Mouse (Mus musculus) heart, embryonic 12.5 days (tissue): Measurements from ENCODE around the gene Mrtfb. TPM values are rescaled to one million over a fixed set of nuclear protein-coding genes. Genes with fewer than 3 reads are reported as not detected.

Experiments used
- ATAC-seq: fragments of 200-750 bp; cut with Nextera tagmentation; 2 replicates; pipeline ENCODE4 v1.8.0; 2017; ENCODE audit warnings: moderate TSS enrichment, moderate library complexity; ENCODE audit not compliant: insufficient number of reproducible peaks, low FRiP score
- H3K27ac ChIP-seq: fragments of 300-500 bp; sonication (generic); 2 replicates; pipeline ENCODE4 v1.5.1; 2016; ENCODE audit warnings: mild to moderate bottlenecking, moderate library complexity; ENCODE audit not compliant: poor library complexity, severe bottlenecking
- H3K27me3 ChIP-seq: fragments of 300-500 bp; sonication (generic); replicated peaks from 2 replicates; pipeline ENCODE4 v1.6.1; 2016; ENCODE audit warnings: mild to moderate bottlenecking, moderate library complexity
- H3K36me3 ChIP-seq: fragments of 300-500 bp; sonication (generic); 2 replicates; pipeline ENCODE4 v1.6.1; 2016; ENCODE audit warnings: mild to moderate bottlenecking, moderate library complexity
- H3K4me1 ChIP-seq: fragments of 300-500 bp; sonication (generic); replicated peaks from 2 replicates; pipeline ENCODE4 v1.6.1; 2016; ENCODE audit warnings: mild to moderate bottlenecking
- H3K4me2 ChIP-seq: fragments of 300-500 bp; sonication (generic); 2 replicates; pipeline ENCODE4 v1.6.1; 2016; ENCODE audit warnings: mild to moderate bottlenecking, moderate library complexity
- H3K4me3 ChIP-seq: fragments of 300-500 bp; sonication (generic); 2 replicates; pipeline ENCODE4 v1.5.1; 2016; ENCODE audit warnings: mild to moderate bottlenecking
- H3K9ac ChIP-seq: fragments of 300-500 bp; sonication (generic); 2 replicates; pipeline ENCODE4 v1.6.1; 2016; ENCODE audit warnings: mild to moderate bottlenecking, moderate library complexity
- H3K9me3 ChIP-seq: fragments of 300-500 bp; sonication (generic); replicated peaks from 2 replicates; pipeline ENCODE4 v1.6.1; 2016; ENCODE audit warnings: mild to moderate bottlenecking, moderate library complexity
- WGBS: fragments of 180-500 bp; shearing (Covaris S2); methylation state at CpG from one replicate; pipeline ENCODE4 v1.1.7; 2016; 5-methylcytosine and 5-hydroxymethylcytosine counted together
- polyA plus RNA-seq: library from polyadenylated mRNA; unstranded; fragments of >200 nt; fragmentation: Nextera tagmentation; extraction: Ambion mirVana; gene quantifications from 2 replicates; pipeline ENCODE4 v1.2.1, GENCODE M21; 2016

The Mrtfb gene
- polyA plus RNA-seq, 1 experiment from 2014 or later = 15.2 TPM

DNA sequence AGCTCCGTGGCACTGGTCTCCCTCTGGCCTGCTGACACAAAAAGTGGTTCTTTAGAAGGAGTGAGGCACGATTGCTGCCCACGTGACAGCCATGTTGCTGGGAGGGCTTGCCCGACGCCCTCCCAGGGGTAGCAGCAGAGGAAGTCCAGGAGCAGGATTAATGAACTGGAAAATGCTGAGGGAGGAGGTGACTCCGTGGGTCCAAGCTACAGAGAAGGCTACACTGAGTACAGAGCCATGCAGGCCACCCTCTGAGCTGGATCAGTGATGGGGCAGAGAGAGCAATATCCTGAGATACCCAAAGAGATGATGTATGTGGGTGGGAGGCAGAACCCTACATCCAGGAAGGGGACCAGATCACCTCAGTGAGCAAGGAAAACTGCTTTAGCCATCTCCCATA, 148.4 kb downstream of the Mrtfb start:
- H3K36me3 ChIP-seq = peaks cover 90% of the 10 kb centered on the region
- H3K9me3 ChIP-seq = no peaks in the 10 kb centered on the region
- no peak for ATAC-seq
- no peak overlapping the region for H3K4me3 ChIP-seq
- no peak overlapping the region for H3K27ac ChIP-seq
- 81% methylated on average over 6 of the region's 6 CpGs for WGBS
- no peaks in the 10 kb centered on the region for H3K4me1 ChIP-seq
- no peak overlapping the region for H3K4me2 ChIP-seq
- H3K27me3 ChIP-seq = no peaks in the 10 kb centered on the region
- no peak overlapping the region for H3K9ac ChIP-seq

DNA sequence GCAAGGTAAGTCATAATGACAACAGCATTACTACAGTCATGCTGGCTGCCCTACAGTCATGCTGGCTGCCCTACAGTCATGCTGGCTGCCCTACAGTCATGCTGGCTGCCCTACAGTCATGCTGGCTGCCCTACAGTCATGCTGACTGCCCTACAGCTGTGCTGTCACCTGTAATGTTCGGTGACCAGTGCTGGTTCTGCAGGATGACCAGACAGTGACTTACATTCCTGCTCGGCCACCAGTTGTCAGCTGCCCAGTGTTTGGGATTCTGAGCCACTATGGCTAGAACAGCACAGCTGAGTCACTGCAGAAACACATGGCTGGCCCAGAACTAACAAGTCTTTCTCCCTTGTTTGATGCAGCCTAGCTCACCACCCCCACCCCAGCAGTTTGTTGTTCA, 149.1 kb downstream of the Mrtfb start:
- no peak overlapping the region for H3K4me2 ChIP-seq
- no peak for ATAC-seq
- no peaks in the 10 kb centered on the region for H3K4me1 ChIP-seq
- H3K9me3 ChIP-seq = no peaks in the 10 kb centered on the region
- H3K27ac ChIP-seq = no peak overlapping the region
- no peaks in the 10 kb centered on the region for H3K27me3 ChIP-seq
- peaks cover 89% of the 10 kb centered on the region for H3K36me3 ChIP-seq
- WGBS = 82% methylated on average over 2 of the region's 2 CpGs
- no peak overlapping the region for H3K4me3 ChIP-seq
- H3K9ac ChIP-seq = no peak overlapping the region

DNA sequence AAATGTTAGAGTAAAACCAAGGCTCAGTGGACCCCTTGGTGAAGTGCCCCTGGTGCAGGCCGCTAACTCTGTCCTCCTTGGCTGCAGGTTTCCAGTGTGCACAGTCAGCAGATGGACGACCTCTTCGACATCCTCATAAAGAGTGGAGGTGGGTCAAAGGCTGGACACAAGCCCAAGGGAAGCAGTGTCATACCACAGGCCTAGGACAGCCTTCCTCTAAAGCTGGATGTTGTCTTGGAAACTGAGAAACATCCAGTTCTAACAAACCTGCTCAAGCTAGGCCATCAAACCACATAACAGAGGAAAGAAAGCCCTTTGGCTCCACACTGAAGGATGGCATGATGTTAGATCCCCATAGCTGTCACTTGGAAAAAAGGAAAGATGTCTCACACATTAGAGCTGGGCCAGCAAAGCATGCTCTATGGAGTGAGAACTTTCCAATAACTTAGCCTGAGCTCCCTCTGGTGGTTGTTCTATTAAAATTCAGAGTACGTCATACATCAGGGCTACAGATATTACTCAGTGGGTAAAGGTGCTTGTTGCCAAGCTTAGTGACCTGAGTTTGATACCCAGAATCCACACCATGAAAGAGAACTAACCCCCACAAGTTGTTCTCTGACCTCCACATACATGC, 153.4 kb downstream of the Mrtfb start:
- Histone ChIP-seq H3K9me3 (no peaks in the 10 kb centered on the region), H3K9ac (no peak overlapping the region), H3K36me3 (peaks cover 83% of the 10 kb centered on the region), H3K4me1 (no peaks in the 10 kb centered on the region), H3K4me3 (no peak overlapping the region), H3K4me2 (no peak overlapping the region), H3K27ac (no peak overlapping the region), H3K27me3 (no peaks in the 10 kb centered on the region)
- 72% methylated on average over 4 of the region's 4 CpGs for WGBS
- no peak; the same call in 1 of the 2 replicates for ATAC-seq

DNA sequence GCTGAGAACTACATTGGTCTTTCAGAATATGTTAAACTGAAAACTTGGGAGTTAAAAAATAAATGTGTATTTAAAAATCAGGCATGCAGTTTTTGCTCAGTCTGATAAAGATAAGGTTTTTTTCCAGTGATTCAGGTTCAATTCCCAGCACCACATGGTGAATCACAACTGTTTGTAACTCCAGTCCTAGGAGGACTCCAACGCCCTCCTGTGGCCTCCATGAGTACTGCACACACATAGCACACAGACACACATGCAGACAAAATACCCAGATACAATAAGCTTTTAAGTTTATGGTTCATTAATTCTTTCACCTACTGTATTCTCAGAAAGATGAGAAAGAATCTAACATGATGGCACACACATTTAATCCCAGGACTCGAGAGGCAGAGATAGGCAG, 154.5 kb downstream of the Mrtfb start:
- H3K36me3 ChIP-seq = peaks cover 80% of the 10 kb centered on the region
- no peaks in the 10 kb centered on the region for H3K4me1 ChIP-seq
- H3K27ac ChIP-seq = no peak overlapping the region
- H3K27me3 ChIP-seq = no peaks in the 10 kb centered on the region
- ATAC-seq = no peak
- no peak overlapping the region for H3K4me2 ChIP-seq
- H3K9me3 ChIP-seq = no peaks in the 10 kb centered on the region
- 81% methylated on average over 2 of the region's 2 CpGs for WGBS
- H3K4me3 ChIP-seq = no peak overlapping the region
- no peak overlapping the region for H3K9ac ChIP-seq

DNA sequence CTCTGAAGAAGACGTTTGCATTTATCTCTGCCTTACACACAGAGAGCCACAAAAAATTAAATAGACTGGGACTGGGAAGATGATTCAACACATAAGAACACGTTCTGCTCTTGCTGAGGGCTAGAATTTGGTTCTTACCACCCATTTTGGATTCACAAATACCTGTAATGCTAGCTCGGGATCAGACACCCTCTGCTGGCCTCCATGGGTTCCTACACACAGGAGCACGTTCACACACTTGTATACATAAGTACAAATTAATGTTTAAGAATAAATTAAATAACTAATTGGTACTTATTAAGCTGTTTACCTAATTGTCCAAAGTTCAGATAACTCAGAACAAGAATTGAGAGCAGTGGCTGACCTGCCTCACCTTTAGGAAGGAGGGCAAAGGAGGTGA, 155.2 kb downstream of the Mrtfb start:
- no peak overlapping the region for H3K9ac ChIP-seq
- H3K4me3 ChIP-seq = no peak overlapping the region
- H3K27me3 ChIP-seq = no peaks in the 10 kb centered on the region
- ATAC-seq = no peak
- peaks cover 78% of the 10 kb centered on the region for H3K36me3 ChIP-seq
- 90% methylated on average over 4 of the region's 4 CpGs for whole genome bisulfite sequencing
- H3K27ac ChIP-seq = no peak overlapping the region
- H3K4me2 ChIP-seq = no peak overlapping the region
- 0 out of 2 replicates have a peak, but pooled peaks cover 3% of the 10 kb centered on the region for H3K4me1 ChIP-seq
- H3K9me3 ChIP-seq = no peaks in the 10 kb centered on the region

DNA sequence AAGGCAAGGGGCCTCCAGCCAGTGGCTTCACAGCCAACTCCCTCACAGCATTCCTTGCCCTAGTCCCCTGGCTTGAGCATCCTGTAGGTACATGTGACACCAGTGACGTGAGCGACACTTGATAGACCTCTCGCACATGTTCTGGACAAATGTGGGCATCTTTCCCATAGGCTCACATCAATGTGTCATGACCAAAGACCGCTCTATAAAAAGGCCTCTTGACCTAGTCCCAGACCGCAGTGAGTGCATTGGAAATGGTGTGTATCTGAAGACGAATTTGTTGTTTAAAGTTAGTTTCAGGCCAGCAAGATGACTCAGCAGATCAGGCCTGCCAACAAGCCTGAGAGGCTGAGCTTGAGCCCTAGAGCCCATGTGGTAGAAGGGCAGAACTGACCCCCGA, 158.3 kb downstream of the Mrtfb start:
- no peak for ATAC-seq
- Histone ChIP-seq H3K4me3 (no peak overlapping the region), H3K27ac (no peak overlapping the region), H3K27me3 (no peaks in the 10 kb centered on the region), H3K9ac (no peak overlapping the region), H3K9me3 (no peaks in the 10 kb centered on the region), H3K4me1 (0 out of 2 replicates have a peak, but pooled peaks cover 3% of the 10 kb centered on the region), H3K4me2 (no peak overlapping the region), H3K36me3 (peaks cover 60% of the 10 kb centered on the region)
- 89% methylated on average over 7 of the region's 7 CpGs for WGBS

DNA sequence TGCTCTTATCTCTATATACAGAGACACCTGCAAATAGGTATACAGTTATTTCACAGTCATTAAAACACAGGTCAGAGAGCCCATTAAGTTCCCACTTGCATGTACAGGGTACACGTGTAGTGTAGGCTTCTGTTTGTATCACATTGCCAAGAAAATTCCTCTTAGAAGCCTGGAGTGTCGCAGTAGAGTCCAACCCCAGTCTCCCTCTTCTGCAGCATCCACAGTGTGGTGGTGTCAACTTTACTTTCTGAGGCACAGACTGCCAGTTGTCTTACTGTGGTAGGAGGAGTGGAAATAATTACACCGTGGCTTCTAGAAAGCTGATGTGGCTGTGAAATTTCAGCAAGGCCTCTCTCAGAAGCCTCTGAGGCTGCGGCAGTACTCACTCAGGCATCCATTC, 158.7 kb downstream of the Mrtfb start:
- Histone ChIP-seq H3K27me3 (no peaks in the 10 kb centered on the region), H3K27ac (no peak overlapping the region), H3K9ac (no peak overlapping the region), H3K4me1 (0 out of 2 replicates have a peak, but pooled peaks cover 3% of the 10 kb centered on the region), H3K4me3 (no peak overlapping the region), H3K9me3 (no peaks in the 10 kb centered on the region), H3K4me2 (no peak overlapping the region), H3K36me3 (peaks cover 56% of the 10 kb centered on the region)
- ATAC-seq = no peak
- WGBS = 79% methylated on average over 4 of the region's 4 CpGs

DNA sequence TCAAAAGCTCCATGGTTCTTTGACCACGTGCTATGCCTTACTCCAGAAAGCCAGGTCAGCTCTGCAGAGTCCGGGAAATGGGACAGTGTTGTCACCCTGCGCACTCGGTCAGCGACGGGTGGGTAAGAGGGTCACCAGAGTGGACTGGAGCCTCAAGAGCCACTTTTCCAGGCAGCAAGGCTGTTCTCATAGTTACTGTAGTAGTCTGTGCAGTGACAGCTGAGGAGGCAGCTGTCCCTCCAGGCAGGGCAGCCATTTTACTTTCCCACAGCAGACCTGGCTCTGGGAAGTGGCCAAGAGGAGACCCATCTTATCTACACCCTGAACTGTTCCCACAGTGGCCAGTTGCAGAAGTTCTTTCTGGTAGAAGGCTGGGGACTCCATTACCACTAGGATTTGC, 159.2 kb downstream of the Mrtfb start:
- Histone ChIP-seq H3K27ac (no peak overlapping the region), H3K4me3 (no peak overlapping the region), H3K27me3 (no peaks in the 10 kb centered on the region), H3K4me2 (no peak overlapping the region), H3K36me3 (peaks cover 51% of the 10 kb centered on the region), H3K9me3 (no peaks in the 10 kb centered on the region), H3K4me1 (0 out of 2 replicates have a peak, but pooled peaks cover 3% of the 10 kb centered on the region), H3K9ac (no peak overlapping the region)
- 87% methylated on average over 6 of the region's 6 CpGs for WGBS
- no peak for ATAC-seq

DNA sequence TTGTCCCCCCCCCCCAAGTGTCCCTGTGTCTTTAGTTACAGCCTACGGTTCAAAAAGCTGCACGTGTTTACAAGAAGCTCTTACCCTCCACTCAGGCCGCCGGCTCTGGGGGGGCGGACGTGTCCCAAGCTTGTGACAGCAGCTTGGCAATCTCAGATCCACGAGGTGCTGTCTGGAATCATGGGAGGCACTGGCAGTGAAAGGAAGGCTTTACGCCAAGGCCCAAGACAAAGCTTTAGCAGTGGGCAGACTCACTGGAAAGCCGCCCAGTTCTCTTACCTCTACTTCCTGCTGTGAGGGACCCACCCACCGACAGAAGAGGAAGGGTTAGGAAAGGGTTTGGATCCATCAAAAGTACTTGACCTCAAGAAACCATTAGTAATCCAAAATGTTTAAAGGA, 160.2 kb downstream of the Mrtfb start:
- H3K9me3 ChIP-seq = no peaks in the 10 kb centered on the region
- H3K36me3 ChIP-seq = peaks cover 41% of the 10 kb centered on the region
- no peak overlapping the region for H3K27ac ChIP-seq
- no peaks in the 10 kb centered on the region for H3K27me3 ChIP-seq
- no peak overlapping the region for H3K4me3 ChIP-seq
- WGBS = 64% methylated on average over 10 of the region's 10 CpGs
- 0 out of 2 replicates have a peak, but pooled peaks cover 3% of the 10 kb centered on the region for H3K4me1 ChIP-seq
- no peak for ATAC-seq
- H3K4me2 ChIP-seq = no peak overlapping the region
- no peak overlapping the region for H3K9ac ChIP-seq

DNA sequence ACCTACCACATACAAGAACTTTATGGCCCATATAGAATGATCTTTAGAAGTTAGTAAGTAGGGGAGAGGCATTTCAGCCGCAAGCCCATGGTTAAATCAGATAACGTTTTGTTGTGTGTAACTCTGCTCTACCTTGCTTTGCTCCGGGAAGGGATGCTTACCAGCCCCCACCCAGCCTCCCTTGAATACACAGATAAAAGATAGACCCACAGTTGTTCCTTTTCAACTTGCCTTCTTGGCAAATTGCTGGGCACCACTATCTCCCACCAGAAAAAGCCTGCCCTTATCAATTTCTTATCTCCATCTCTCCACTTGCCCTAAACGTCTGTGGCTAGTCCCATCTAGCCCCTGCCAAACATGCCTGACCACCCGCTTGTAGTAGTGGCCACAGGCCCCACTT, 161.6 kb downstream of the Mrtfb start:
- Histone ChIP-seq H3K27ac (no peak overlapping the region), H3K4me2 (no peak overlapping the region), H3K36me3 (peaks cover 28% of the 10 kb centered on the region), H3K4me1 (0 out of 2 replicates have a peak, but pooled peaks cover 3% of the 10 kb centered on the region), H3K9ac (no peak overlapping the region), H3K9me3 (no peaks in the 10 kb centered on the region), H3K4me3 (no peak overlapping the region), H3K27me3 (no peaks in the 10 kb centered on the region)
- no peak for ATAC-seq
- WGBS = 40% methylated on average over 5 of the region's 5 CpGs

DNA sequence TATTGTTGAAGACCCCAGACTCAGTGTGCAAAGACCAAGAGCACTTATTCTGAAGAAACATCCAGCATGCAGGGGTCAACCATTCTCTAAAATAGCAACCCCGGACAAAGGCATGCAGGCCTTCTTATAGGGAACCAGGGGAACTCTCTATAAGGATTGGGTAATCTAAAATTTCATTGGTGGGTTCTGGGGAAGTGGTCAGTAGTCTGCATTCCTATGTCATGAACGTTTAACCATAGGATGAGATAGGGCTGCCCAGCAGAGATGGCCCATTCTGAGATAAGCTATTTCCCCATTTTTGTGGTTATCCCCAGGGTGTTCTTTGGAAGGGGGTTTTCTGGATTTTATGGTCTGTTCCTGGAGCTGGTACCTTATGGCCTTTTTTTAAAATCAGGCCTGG, 163.5 kb downstream of the Mrtfb start:
- peaks cover 18% of the 10 kb centered on the region; the same call in 1 of the 2 replicates for H3K36me3 ChIP-seq
- 51% methylated on average over 2 of the region's 2 CpGs for WGBS
- no peaks in the 10 kb centered on the region for H3K27me3 ChIP-seq
- H3K9me3 ChIP-seq = no peaks in the 10 kb centered on the region
- H3K4me3 ChIP-seq = no peak overlapping the region
- ATAC-seq = no peak
- no peak overlapping the region for H3K9ac ChIP-seq
- H3K27ac ChIP-seq = no peak overlapping the region
- no peak overlapping the region for H3K4me2 ChIP-seq
- H3K4me1 ChIP-seq = peaks cover 9% of the 10 kb centered on the region

DNA sequence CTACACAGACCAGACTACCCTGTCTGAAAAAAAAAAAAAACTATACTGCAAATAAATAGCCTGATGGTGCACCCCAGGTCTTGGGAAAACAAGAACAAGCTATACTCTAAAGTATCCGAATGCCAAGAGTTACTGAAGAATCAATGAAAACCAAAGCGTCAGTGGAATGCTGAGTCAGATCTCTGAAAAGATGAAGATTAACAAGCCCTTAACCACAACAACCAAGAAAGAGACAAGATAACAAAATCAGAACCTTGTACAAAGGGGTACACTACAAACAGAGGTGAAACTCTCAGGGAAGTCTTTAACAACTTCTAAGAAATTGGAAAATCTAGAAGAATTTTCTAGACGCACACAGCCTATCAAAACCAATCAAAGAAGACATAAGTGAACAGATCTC, 166.2 kb downstream of the Mrtfb start:
- H3K4me2 ChIP-seq = no peak overlapping the region
- H3K4me1 ChIP-seq = peaks cover 13% of the 10 kb centered on the region
- H3K9me3 ChIP-seq = no peaks in the 10 kb centered on the region
- WGBS = 85% methylated on average over 3 of the region's 3 CpGs
- no peak for ATAC-seq
- H3K36me3 ChIP-seq = peaks cover 3% of the 10 kb centered on the region; the same call in 1 of the 2 replicates
- no peaks in the 10 kb centered on the region for H3K27me3 ChIP-seq
- no peak overlapping the region for H3K4me3 ChIP-seq
- H3K9ac ChIP-seq = no peak overlapping the region
- H3K27ac ChIP-seq = no peak overlapping the region
